Mouse (Mus musculus): ENCODE data around the gene Kat14. TPM values are rescaled to one million over a fixed set of nuclear protein-coding genes. Genes with fewer than 3 reads are reported as not detected.

The Kat14 gene
- polyA plus RNA-seq, 1 experiment: 19.2 TPM

- TF ChIP-seq TCF12 (IDR thresholded peaks at IDR 0.05; ENCODE audit: insufficient read depth, poor library complexity, severe bottlenecking) (no peak), USF1 (IDR thresholded peaks at IDR 0.05; ENCODE audit: low read depth) (no peak), MYOD1 (IDR thresholded peaks at IDR 0.05; ENCODE audit: control insufficient read depth in 1 of 3, insufficient read length in 2 of 3, low read depth in 2 of 3) (no peak), POLR2AphosphoS2 (IDR thresholded peaks at IDR 0.05; ENCODE audit: insufficient read length, low read depth) (no peak), SRF (IDR thresholded peaks at IDR 0.05; ENCODE audit: control insufficient read depth, insufficient read length, low read depth) (no peak), E2F4 (IDR thresholded peaks at IDR 0.05; ENCODE audit: insufficient read depth) (no peak), TCF3 (IDR thresholded peaks at IDR 0.05; ENCODE audit: insufficient read length, low read depth) (no peak), CEBPB (IDR thresholded peaks at IDR 0.05; ENCODE audit: insufficient read depth, poor library complexity, severe bottlenecking) (no peak), MAX (IDR thresholded peaks at IDR 0.05; ENCODE audit: low read depth) (no peak), MYOG (IDR thresholded peaks at IDR 0.05; ENCODE audit: control insufficient read depth in 1 of 3, insufficient read depth in 1 of 3, insufficient read length in 2 of 3, low read depth in 2 of 3) (no peak), POLR2A (IDR thresholded peaks at IDR 0.05; ENCODE audit: insufficient read length, low read depth) (no peak), REST (IDR thresholded peaks at IDR 0.05; ENCODE audit: insufficient read depth, insufficient read length) (no peak)
- Histone ChIP-seq H3ac (ENCODE audit: control insufficient read depth, insufficient read length) (no peak overlapping the region), H3K27me3 (ENCODE audit: control insufficient read depth, insufficient read depth, insufficient read length) (no peaks in the 10 kb centered on the region), H3K4me3 (no peak overlapping the region), H3K4me2 (ENCODE audit: low read depth) (no peak overlapping the region), H3K79me2 (ENCODE audit: control insufficient read depth, insufficient read depth) (no peaks in the 10 kb centered on the region), H3K36me3 (ENCODE audit: control insufficient read depth, insufficient read depth) (peaks cover 35% of the 10 kb centered on the region)
Observed at GRCm38 (mm10) chr2:144409037-144409436, 40.3 kb downstream of the Kat14 start.

- Histone ChIP-seq H3K4me3 (no peak overlapping the region), H3K36me3 (ENCODE audit: control insufficient read depth, insufficient read depth) (peaks cover 22% of the 10 kb centered on the region), H3K79me2 (ENCODE audit: control insufficient read depth, insufficient read depth) (no peaks in the 10 kb centered on the region), H3ac (ENCODE audit: control insufficient read depth, insufficient read length) (no peak overlapping the region), H3K27me3 (ENCODE audit: control insufficient read depth, insufficient read depth, insufficient read length) (no peaks in the 10 kb centered on the region), H3K4me2 (ENCODE audit: low read depth) (no peak overlapping the region)
- TF ChIP-seq REST (IDR thresholded peaks at IDR 0.05; ENCODE audit: insufficient read depth, insufficient read length) (no peak), POLR2A (IDR thresholded peaks at IDR 0.05; ENCODE audit: insufficient read length, low read depth) (no peak), SRF (IDR thresholded peaks at IDR 0.05; ENCODE audit: control insufficient read depth, insufficient read length, low read depth) (no peak)
Observed at GRCm38 (mm10) chr2:144410603-144411002, 41.8 kb downstream of the Kat14 start.

- Histone ChIP-seq H3K36me3 (ENCODE audit: control insufficient read depth, insufficient read depth) (no peaks in the 10 kb centered on the region), H3K4me3 (no peak overlapping the region), H3K27me3 (ENCODE audit: control insufficient read depth, insufficient read depth, insufficient read length) (no peaks in the 10 kb centered on the region), H3ac (ENCODE audit: control insufficient read depth, insufficient read length) (no peak overlapping the region), H3K4me2 (ENCODE audit: low read depth) (no peak overlapping the region), H3K79me2 (ENCODE audit: control insufficient read depth, insufficient read depth) (no peaks in the 10 kb centered on the region)
- TF ChIP-seq POLR2A (IDR thresholded peaks at IDR 0.05; ENCODE audit: insufficient read length, low read depth) (no peak), MYOD1 (IDR thresholded peaks at IDR 0.05; ENCODE audit: control insufficient read depth in 1 of 3, insufficient read length in 2 of 3, low read depth in 2 of 3) (no peak), MAX (IDR thresholded peaks at IDR 0.05; ENCODE audit: low read depth) (no peak), POLR2AphosphoS2 (IDR thresholded peaks at IDR 0.05; ENCODE audit: insufficient read length, low read depth) (no peak), REST (IDR thresholded peaks at IDR 0.05; ENCODE audit: insufficient read depth, insufficient read length) (no peak), CEBPB (IDR thresholded peaks at IDR 0.05; ENCODE audit: insufficient read depth, poor library complexity, severe bottlenecking) (no peak), SRF (IDR thresholded peaks at IDR 0.05; ENCODE audit: control insufficient read depth, insufficient read length, low read depth) (no peak), TCF12 (IDR thresholded peaks at IDR 0.05; ENCODE audit: insufficient read depth, poor library complexity, severe bottlenecking) (no peak), USF1 (IDR thresholded peaks at IDR 0.05; ENCODE audit: low read depth) (no peak), MYOG (IDR thresholded peaks at IDR 0.05; ENCODE audit: control insufficient read depth in 1 of 3, insufficient read depth in 1 of 3, insufficient read length in 2 of 3, low read depth in 2 of 3) (no peak), E2F4 (IDR thresholded peaks at IDR 0.05; ENCODE audit: insufficient read depth) (no peak), TCF3 (IDR thresholded peaks at IDR 0.05; ENCODE audit: insufficient read length, low read depth) (no peak)
Observed at GRCm38 (mm10) chr2:144414646-144415045, 45.9 kb downstream of the Kat14 start.

GRCm38 (mm10) chr2:144416859-144417258, 48.1 kb downstream of the Kat14 start:
- TF ChIP-seq POLR2AphosphoS2 (IDR thresholded peaks at IDR 0.05; ENCODE audit: insufficient read length, low read depth) (no peak), REST (IDR thresholded peaks at IDR 0.05; ENCODE audit: insufficient read depth, insufficient read length) (no peak), TCF12 (IDR thresholded peaks at IDR 0.05; ENCODE audit: insufficient read depth, poor library complexity, severe bottlenecking) (no peak), E2F4 (IDR thresholded peaks at IDR 0.05; ENCODE audit: insufficient read depth) (no peak), MYOG (IDR thresholded peaks at IDR 0.05; ENCODE audit: control insufficient read depth in 1 of 3, insufficient read depth in 1 of 3, insufficient read length in 2 of 3, low read depth in 2 of 3) (no peak), MYOD1 (IDR thresholded peaks at IDR 0.05; ENCODE audit: control insufficient read depth in 1 of 3, insufficient read length in 2 of 3, low read depth in 2 of 3) (no peak)
- H3K36me3 ChIP-seq (ENCODE audit: control insufficient read depth, insufficient read depth): no peaks in the 10 kb centered on the region
- no peaks in the 10 kb centered on the region for H3K27me3 ChIP-seq (ENCODE audit: control insufficient read depth, insufficient read depth, insufficient read length)
- no peaks in the 10 kb centered on the region for H3K79me2 ChIP-seq (ENCODE audit: control insufficient read depth, insufficient read depth)
- H3K4me2 ChIP-seq (ENCODE audit: low read depth): no peak overlapping the region
- no peak overlapping the region for H3K4me3 ChIP-seq
- H3ac ChIP-seq (ENCODE audit: control insufficient read depth, insufficient read length): no peak overlapping the region

GRCm38 (mm10) chr2:144418062-144418461, 49.3 kb downstream of the Kat14 start:
- no peak overlapping the region for H3K4me2 ChIP-seq (ENCODE audit: low read depth)
- TF ChIP-seq POLR2AphosphoS2 (IDR thresholded peaks at IDR 0.05; ENCODE audit: insufficient read length, low read depth) (no peak), MYOG (IDR thresholded peaks at IDR 0.05; ENCODE audit: control insufficient read depth in 1 of 3, insufficient read depth in 1 of 3, insufficient read length in 2 of 3, low read depth in 2 of 3) (no peak), E2F4 (IDR thresholded peaks at IDR 0.05; ENCODE audit: insufficient read depth) (no peak), MYOD1 (IDR thresholded peaks at IDR 0.05; ENCODE audit: control insufficient read depth in 1 of 3, insufficient read length in 2 of 3, low read depth in 2 of 3) (no peak), CEBPB (IDR thresholded peaks at IDR 0.05; ENCODE audit: insufficient read depth, poor library complexity, severe bottlenecking) (no peak), SRF (IDR thresholded peaks at IDR 0.05; ENCODE audit: control insufficient read depth, insufficient read length, low read depth) (no peak), TCF3 (IDR thresholded peaks at IDR 0.05; ENCODE audit: insufficient read length, low read depth) (no peak), MAX (IDR thresholded peaks at IDR 0.05; ENCODE audit: low read depth) (no peak), USF1 (IDR thresholded peaks at IDR 0.05; ENCODE audit: low read depth) (no peak)
- H3K36me3 ChIP-seq (ENCODE audit: control insufficient read depth, insufficient read depth): no peaks in the 10 kb centered on the region
- H3K4me3 ChIP-seq: no peak overlapping the region
- H3ac ChIP-seq (ENCODE audit: control insufficient read depth, insufficient read length): no peak overlapping the region
- no peaks in the 10 kb centered on the region for H3K27me3 ChIP-seq (ENCODE audit: control insufficient read depth, insufficient read depth, insufficient read length)
- H3K79me2 ChIP-seq (ENCODE audit: control insufficient read depth, insufficient read depth): no peaks in the 10 kb centered on the region

Measured in myocyte (in vitro differentiated cells).